Mouse (Mus musculus): ENCODE measurements around the gene Lrrc63. TPM values are rescaled to one million over a fixed set of nuclear protein-coding genes. Genes with fewer than 3 reads are reported as not detected.

The Lrrc63 gene
- polyA plus RNA-seq, 2 experiments, result not detected

GRCm38 (mm10) chr14:75168501-75168900, 37.8 kb upstream of the Lrrc63 start:
- Histone ChIP-seq H3K4me1 (ENCODE audit: control insufficient read depth, insufficient read depth, low read length) (no peaks in the 10 kb centered on the region), H3K9ac (ENCODE audit: low read depth, low read length, severe bottlenecking) (no peak overlapping the region), H3K36me3 (ENCODE audit: control insufficient read depth, insufficient read depth, low read length) (no peaks in the 10 kb centered on the region), H3K27me3 (ENCODE audit: control insufficient read depth, insufficient read depth, low read length) (no peaks in the 10 kb centered on the region), H3K4me2 (replicated peaks; ENCODE audit: low read depth, low read length, severe bottlenecking) (no peak overlapping the region), H3K27ac (replicated peaks; ENCODE audit: low read depth, low read length) (no peak overlapping the region), H3K4me3 (replicated peaks; ENCODE audit: low read length) (no peak overlapping the region), H3K9me3 (ENCODE audit: control insufficient read depth, low read length) (no peaks in the 10 kb centered on the region)
- ATAC-seq (ENCODE audit: low FRiP score, low read depth), result no peak
- WGBS, result 78% methylated on average over 3 of the region's 3 CpGs
- TF ChIP-seq POLR2A (IDR thresholded peaks at IDR 0.05; ENCODE audit: borderline replicate concordance, extremely low read depth, insufficient read depth, insufficient read length), result no peak
- DNase-seq (ENCODE audit: low spot score), result no peak

- WGBS, result 69% methylated on average over 2 of the region's 2 CpGs
- ATAC-seq (ENCODE audit: low FRiP score, low read depth) (no peak), DNase-seq (ENCODE audit: low spot score) (no peak)
- H3K9me3 ChIP-seq (ENCODE audit: control insufficient read depth, low read length), result no peaks in the 10 kb centered on the region
- TF ChIP-seq POLR2A (IDR thresholded peaks at IDR 0.05; ENCODE audit: borderline replicate concordance, extremely low read depth, insufficient read depth, insufficient read length), result no peak
- no peaks in the 10 kb centered on the region for H3K36me3 ChIP-seq (ENCODE audit: control insufficient read depth, insufficient read depth, low read length)
- H3K4me1 ChIP-seq (ENCODE audit: control insufficient read depth, insufficient read depth, low read length), result no peaks in the 10 kb centered on the region
- no peak overlapping the region for H3K9ac ChIP-seq (ENCODE audit: low read depth, low read length, severe bottlenecking)
- H3K4me3 ChIP-seq (replicated peaks; ENCODE audit: low read length), result no peak overlapping the region
- H3K27me3 ChIP-seq (ENCODE audit: control insufficient read depth, insufficient read depth, low read length), result no peaks in the 10 kb centered on the region
- H3K27ac ChIP-seq (replicated peaks; ENCODE audit: low read depth, low read length), result no peak overlapping the region
- H3K4me2 ChIP-seq (replicated peaks; ENCODE audit: low read depth, low read length, severe bottlenecking), result no peak overlapping the region
These were observed 35.0 kb upstream of the Lrrc63 start for GRCm38 (mm10) chr14:75165574-75166131.

GRCm38 (mm10) chr14:75164345-75164744, 33.7 kb upstream of the Lrrc63 start:
- H3K4me2 ChIP-seq (replicated peaks; ENCODE audit: low read depth, low read length, severe bottlenecking), result no peak overlapping the region
- H3K4me3 ChIP-seq (replicated peaks; ENCODE audit: low read length), result no peak overlapping the region
- no peaks in the 10 kb centered on the region for H3K9me3 ChIP-seq (ENCODE audit: control insufficient read depth, low read length)
- TF ChIP-seq POLR2A (IDR thresholded peaks at IDR 0.05; ENCODE audit: borderline replicate concordance, extremely low read depth, insufficient read depth, insufficient read length), result no peak
- DNase-seq (ENCODE audit: low spot score) (no peak), ATAC-seq (ENCODE audit: low FRiP score, low read depth) (no peak)
- 90% methylated on average over 9 of the region's 9 CpGs for WGBS
- H3K27me3 ChIP-seq (ENCODE audit: control insufficient read depth, insufficient read depth, low read length), result no peaks in the 10 kb centered on the region
- H3K27ac ChIP-seq (replicated peaks; ENCODE audit: low read depth, low read length), result no peak overlapping the region
- no peak overlapping the region for H3K9ac ChIP-seq (ENCODE audit: low read depth, low read length, severe bottlenecking)
- H3K4me1 ChIP-seq (ENCODE audit: control insufficient read depth, insufficient read depth, low read length), result no peaks in the 10 kb centered on the region
- H3K36me3 ChIP-seq (ENCODE audit: control insufficient read depth, insufficient read depth, low read length), result no peaks in the 10 kb centered on the region

- Histone ChIP-seq H3K36me3 (ENCODE audit: control insufficient read depth, insufficient read depth, low read length) (no peaks in the 10 kb centered on the region), H3K9ac (ENCODE audit: low read depth, low read length, severe bottlenecking) (no peak overlapping the region), H3K4me2 (replicated peaks; ENCODE audit: low read depth, low read length, severe bottlenecking) (no peak overlapping the region), H3K4me1 (ENCODE audit: control insufficient read depth, insufficient read depth, low read length) (no peaks in the 10 kb centered on the region), H3K9me3 (ENCODE audit: control insufficient read depth, low read length) (no peaks in the 10 kb centered on the region), H3K27ac (replicated peaks; ENCODE audit: low read depth, low read length) (no peak overlapping the region), H3K27me3 (ENCODE audit: control insufficient read depth, insufficient read depth, low read length) (no peaks in the 10 kb centered on the region), H3K4me3 (replicated peaks; ENCODE audit: low read length) (no peak overlapping the region)
- TF ChIP-seq POLR2A (IDR thresholded peaks at IDR 0.05; ENCODE audit: borderline replicate concordance, extremely low read depth, insufficient read depth, insufficient read length), result no peak
- no peak for DNase-seq (ENCODE audit: low spot score)
- 87% methylated on average over 8 of the region's 8 CpGs for WGBS
- ATAC-seq (ENCODE audit: low FRiP score, low read depth), result no peak
These were observed 33.2 kb upstream of the Lrrc63 start for GRCm38 (mm10) chr14:75163866-75164265.

- ATAC-seq (ENCODE audit: low FRiP score, low read depth) (no peak), DNase-seq (ENCODE audit: low spot score) (no peak)
- TF ChIP-seq POLR2A (IDR thresholded peaks at IDR 0.05; ENCODE audit: borderline replicate concordance, extremely low read depth, insufficient read depth, insufficient read length), result no peak
- Histone ChIP-seq H3K4me2 (replicated peaks; ENCODE audit: low read depth, low read length, severe bottlenecking) (no peak overlapping the region), H3K27ac (replicated peaks; ENCODE audit: low read depth, low read length) (no peak overlapping the region), H3K27me3 (ENCODE audit: control insufficient read depth, insufficient read depth, low read length) (no peaks in the 10 kb centered on the region), H3K9ac (ENCODE audit: low read depth, low read length, severe bottlenecking) (no peak overlapping the region), H3K4me3 (replicated peaks; ENCODE audit: low read length) (no peak overlapping the region), H3K9me3 (ENCODE audit: control insufficient read depth, low read length) (no peaks in the 10 kb centered on the region), H3K4me1 (ENCODE audit: control insufficient read depth, insufficient read depth, low read length) (no peaks in the 10 kb centered on the region), H3K36me3 (ENCODE audit: control insufficient read depth, insufficient read depth, low read length) (no peaks in the 10 kb centered on the region)
- 86% methylated on average over 2 of the region's 2 CpGs for WGBS
These were observed 28.7 kb upstream of the Lrrc63 start for GRCm38 (mm10) chr14:75159375-75159774.

GRCm38 (mm10) chr14:75154481-75154880, 23.8 kb upstream of the Lrrc63 start:
- Histone ChIP-seq H3K4me3 (replicated peaks; ENCODE audit: low read length) (no peak overlapping the region), H3K4me1 (ENCODE audit: control insufficient read depth, insufficient read depth, low read length) (no peaks in the 10 kb centered on the region), H3K9ac (ENCODE audit: low read depth, low read length, severe bottlenecking) (no peak overlapping the region), H3K9me3 (ENCODE audit: control insufficient read depth, low read length) (no peaks in the 10 kb centered on the region), H3K4me2 (replicated peaks; ENCODE audit: low read depth, low read length, severe bottlenecking) (no peak overlapping the region), H3K36me3 (ENCODE audit: control insufficient read depth, insufficient read depth, low read length) (no peaks in the 10 kb centered on the region), H3K27ac (replicated peaks; ENCODE audit: low read depth, low read length) (no peak overlapping the region), H3K27me3 (ENCODE audit: control insufficient read depth, insufficient read depth, low read length) (no peaks in the 10 kb centered on the region)
- DNase-seq (ENCODE audit: low spot score) (no peak), ATAC-seq (ENCODE audit: low FRiP score, low read depth) (no peak)
- WGBS, result 79% methylated on average over 8 of the region's 8 CpGs
- no peak for TF ChIP-seq POLR2A (IDR thresholded peaks at IDR 0.05; ENCODE audit: borderline replicate concordance, extremely low read depth, insufficient read depth, insufficient read length)
